Mouse (Mus musculus): ENCODE measurements at regions not wholly inside any gene's neighbourhood (a gene's known extent, or its start where the extent isn't known, plus 50 kb on each side); places are given as distances from the start of the nearest gene placed in this dataset.
A peak's percentile ranks its signal among the peaks of the same experiment; 100 is the strongest.

- H3K36me3 ChIP-seq (ENCODE audit: control insufficient read depth, insufficient read depth, low read length): no peaks in the 10 kb centered on the region
- no peak overlapping the region for H3K9ac ChIP-seq (ENCODE audit: low read length)
- H3K9me3 ChIP-seq (ENCODE audit: control insufficient read depth, low read length): no peaks in the 10 kb centered on the region
- DNase-seq (ENCODE audit: low spot score) (no peak), ATAC-seq (replicated peaks; ENCODE audit: low FRiP score) (peak; percentile 62; the same call in 1 of the 2 replicates)
- H3K27me3 ChIP-seq (ENCODE audit: control insufficient read depth, insufficient read depth, low read length): no peaks in the 10 kb centered on the region
- no peak overlapping the region for H3K27ac ChIP-seq (ENCODE audit: low read depth, low read length)
- no peak overlapping the region for H3K4me3 ChIP-seq (ENCODE audit: low read depth, low read length)
- 21% methylated on average over 5 of the region's 5 CpGs for WGBS
- 0 out of 2 replicates have a peak, but pooled peaks cover 2% of the 10 kb centered on the region for H3K4me1 ChIP-seq (replicated peaks; ENCODE audit: control insufficient read depth, insufficient read depth, low read length)
- H3K4me2 ChIP-seq (ENCODE audit: low read depth, low read length, severe bottlenecking): no peak overlapping the region
Observed at GRCm38 (mm10) chr1:164508106-164508505, 50.0 kb upstream of the Atp1b1 start.

Measured in forebrain, embryonic 11.5 days (tissue).